Mouse (Mus musculus): ENCODE measurements around the gene Btnl6. TPM values are rescaled to one million over a fixed set of nuclear protein-coding genes. Genes with fewer than 3 reads are reported as not detected.

Gene Btnl6
- 36.6 and 66.8 TPM in 2 replicates for polyA plus RNA-seq (2012; rRNA removed; ENCODE audit: low replicate concordance)

DNA sequence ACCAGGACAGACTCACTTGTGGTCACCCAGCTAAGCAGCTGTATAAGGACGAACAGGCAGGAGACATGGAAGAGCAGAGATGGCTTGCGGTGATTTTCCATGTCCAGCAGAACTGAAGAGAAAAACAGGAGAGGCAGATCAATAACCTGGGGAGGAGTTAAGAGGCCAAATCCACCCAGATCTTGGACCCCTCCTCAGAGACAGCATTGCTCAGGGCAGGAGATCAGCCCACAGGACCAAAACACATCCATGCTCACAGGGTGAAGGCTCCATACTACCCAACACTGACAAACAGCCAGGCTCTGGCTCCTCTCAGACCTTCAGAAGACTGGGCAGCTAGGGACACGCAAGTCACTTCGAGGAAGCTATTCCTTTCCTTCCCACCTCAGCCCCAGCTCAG, at the start of gene Btnl6:
Gene Btnl6 (minus strand): TSS at position 101 of the 400 bp plus-strand sequence.

DNA sequence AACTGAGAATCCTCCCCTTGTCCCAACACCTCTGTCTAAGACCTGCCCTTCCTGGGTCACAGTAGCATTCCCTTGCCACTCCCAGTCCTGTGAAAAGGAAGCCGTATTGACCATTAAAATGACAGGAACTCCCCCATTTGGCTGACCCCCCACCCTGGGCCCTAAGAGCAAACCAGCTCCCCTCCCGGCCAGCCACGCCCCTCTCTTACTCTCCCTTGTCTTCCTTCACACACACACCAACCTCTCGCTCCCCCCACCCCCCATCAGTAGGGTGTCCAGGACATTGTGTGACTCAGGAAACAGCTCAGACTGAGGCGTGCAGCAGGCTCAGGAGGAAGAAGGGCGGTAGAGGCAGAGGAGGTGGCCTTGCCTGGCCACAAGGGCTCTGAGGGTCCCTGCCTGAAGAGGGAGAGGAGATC, 46.9 kb upstream of the Btnl6 start, which contains the start of gene Notch4:
Gene Notch4 (plus strand): TSS at position 266 of the 419 bp plus-strand sequence.

DNA sequence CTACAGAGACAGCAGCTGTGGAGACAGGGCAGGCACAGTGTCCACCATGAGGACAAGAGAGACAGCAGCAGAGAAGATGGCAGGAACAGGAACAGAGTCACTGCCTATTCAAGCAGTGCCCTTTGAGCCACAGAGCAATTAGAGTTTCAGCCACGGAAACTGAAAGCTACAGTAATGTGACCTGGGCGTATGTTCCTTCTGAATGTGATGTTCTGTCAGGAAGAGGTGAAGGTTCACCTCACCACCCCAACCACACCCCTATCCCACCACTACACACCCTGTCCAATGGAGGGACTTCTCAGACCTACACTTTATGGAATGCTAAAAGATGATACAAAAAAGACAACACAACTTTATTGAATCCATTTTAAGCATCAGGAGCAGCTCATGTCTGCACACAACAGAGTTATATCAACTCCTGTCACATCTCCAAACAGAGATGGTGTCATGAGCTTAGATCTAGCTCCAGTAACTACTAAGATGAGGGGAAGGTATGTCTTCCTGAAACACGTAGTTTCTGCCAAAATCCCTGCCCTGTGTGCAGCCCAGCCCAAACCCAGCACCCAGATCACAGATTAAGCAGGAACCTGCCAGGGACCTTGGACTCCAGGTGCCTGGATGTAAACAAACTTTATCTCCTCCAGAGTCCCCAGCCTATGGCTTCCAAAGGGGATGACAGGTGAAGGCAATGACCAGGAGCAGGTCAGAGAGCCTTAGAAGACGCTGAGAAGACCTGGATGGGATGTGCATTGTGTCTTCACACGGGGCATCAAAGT, 39.7 kb downstream of the Btnl6 start, which contains the start of gene Btnl4:
Gene Btnl4 (minus strand): TSS at position 81 of the 776 bp plus-strand sequence.

Other genes with a start within 250 kb of the Btnl6 start
- gene H2-Aa, start 229.5 kb downstream of the Btnl6 start, polyA plus RNA-seq (2012; rRNA removed; ENCODE audit: low replicate concordance), result 132 and 571 TPM in 2 replicates
- gene H2-Eb1, start 211.5 kb downstream of the Btnl6 start, polyA plus RNA-seq (2012; rRNA removed; ENCODE audit: low replicate concordance), result 83.1 and 303 TPM in 2 replicates
- gene H2-Eb2, start 191.7 kb downstream of the Btnl6 start, polyA plus RNA-seq (2012; rRNA removed; ENCODE audit: low replicate concordance), result 0.15 and 0.18 TPM in 2 replicates
- 71.0 and 85.2 TPM in 2 replicates for gene Btnl2, start 162.5 kb downstream of the Btnl6 start, polyA plus RNA-seq (2012; rRNA removed; ENCODE audit: low replicate concordance)
- gene Btnl1, start 140.2 kb downstream of the Btnl6 start, polyA plus RNA-seq (2012; rRNA removed; ENCODE audit: low replicate concordance), result 72.9 and 155 TPM in 2 replicates
- 0.07 and 0.15 TPM in 2 replicates for gene BC051142, start 118.5 kb downstream of the Btnl6 start, polyA plus RNA-seq (2012; rRNA removed; ENCODE audit: low replicate concordance)
- 24.7 and 37.1 TPM in 2 replicates for gene Btnl4, start 40.0 kb downstream of the Btnl6 start, polyA plus RNA-seq (2012; rRNA removed; ENCODE audit: low replicate concordance)
- 14.4 and 26.1 TPM in 2 replicates for gene Notch4, start 46.9 kb upstream of the Btnl6 start, polyA plus RNA-seq (2012; rRNA removed; ENCODE audit: low replicate concordance)
- 6.9 and 13.4 TPM in 2 replicates for gene Gpsm3, start 72.5 kb upstream of the Btnl6 start, polyA plus RNA-seq (2012; rRNA removed; ENCODE audit: low replicate concordance)
- gene Pbx2, start 73.9 kb upstream of the Btnl6 start, polyA plus RNA-seq (2012; rRNA removed; ENCODE audit: low replicate concordance), result 30.5 and 44.4 TPM in 2 replicates
- gene Ager, start 80.5 kb upstream of the Btnl6 start, polyA plus RNA-seq (2012; rRNA removed; ENCODE audit: low replicate concordance), result 1.5 and 1.9 TPM in 2 replicates
- gene Rnf5, start 86.3 kb upstream of the Btnl6 start, polyA plus RNA-seq (2012; rRNA removed; ENCODE audit: low replicate concordance), result 133 and 182 TPM in 2 replicates
- gene Agpat1, start 86.9 kb upstream of the Btnl6 start, polyA plus RNA-seq (2012; rRNA removed; ENCODE audit: low replicate concordance), result 355 and 550 TPM in 2 replicates
- gene Egfl8, start 98.6 kb upstream of the Btnl6 start, polyA plus RNA-seq (2012; rRNA removed; ENCODE audit: low replicate concordance), result 1.4 and 2.1 TPM in 2 replicates
- gene Ppt2, start 111.2 kb upstream of the Btnl6 start, polyA plus RNA-seq (2012; rRNA removed; ENCODE audit: low replicate concordance), result 25.9 and 43.4 TPM in 2 replicates
- gene Prrt1, start 112.2 kb upstream of the Btnl6 start, polyA plus RNA-seq (2012; rRNA removed; ENCODE audit: low replicate concordance), result 7.7 and 10.5 TPM in 2 replicates
- 1.8 and 2.4 TPM in 2 replicates for gene Fkbpl, start 127.4 kb upstream of the Btnl6 start, polyA plus RNA-seq (2012; rRNA removed; ENCODE audit: low replicate concordance)
- gene Atf6b, start 129.8 kb upstream of the Btnl6 start, polyA plus RNA-seq (2012; rRNA removed; ENCODE audit: low replicate concordance), result 67.2 and 71.2 TPM in 2 replicates
- 10.1 and 15.3 TPM in 2 replicates for gene Tnxb, start 153.2 kb upstream of the Btnl6 start, polyA plus RNA-seq (2012; rRNA removed; ENCODE audit: low replicate concordance)
- 13.4 and 20.2 TPM in 2 replicates for gene C4b, start 226.5 kb upstream of the Btnl6 start, polyA plus RNA-seq (2012; rRNA removed; ENCODE audit: low replicate concordance)

All from duodenum, adult 2 months (tissue).